Mouse (Mus musculus): ENCODE results near the gene Padi4.

GRCm38 (mm10) chr4:140700269-140701018, 73.6 kb downstream of the Padi4 start, which contains the start of gene Rcc2:
- TF ChIP-seq MAX (IDR thresholded peaks at IDR 0.05) (no peak), MYOD1 (IDR thresholded peaks at IDR 0.05; ENCODE audit: control insufficient read depth, insufficient read length, low read depth) (no peak), CTCF (IDR thresholded peaks at IDR 0.05; ENCODE audit: control insufficient read depth, insufficient read depth, insufficient read length) (no peak), USF1 (IDR thresholded peaks at IDR 0.05; ENCODE audit: low read depth) (no peak)
